Mouse (Mus musculus): ENCODE measurements around the gene Atp2a2. TPM values are rescaled to one million over a fixed set of nuclear protein-coding genes. Genes with fewer than 3 reads are reported as not detected.

The Atp2a2 gene
- total and polyA plus RNA-seq, 2 experiments from 2014 or later = 45.2 to 202 TPM

GRCm38 (mm10) chr5:122516029-122516730, 14.2 kb upstream of the Atp2a2 start:
- no peak for TF ChIP-seq CTCF (IDR thresholded peaks at IDR 0.05)
- WGBS = 77% methylated on average over 11 of the region's 11 CpGs
- H3K4me1 ChIP-seq (ENCODE audit: insufficient read depth, low read length) = 0 out of 2 replicates have a peak, but pooled peaks cover 5% of the 10 kb centered on the region
- DNase-seq (ENCODE audit: low spot score) (no peak), ATAC-seq (ENCODE audit: low FRiP score) (no peak)
- H3K9ac ChIP-seq (replicated peaks; ENCODE audit: low read length, poor library complexity, severe bottlenecking) = no peak overlapping the region
- no peak overlapping the region for H3K4me2 ChIP-seq (ENCODE audit: low read depth, low read length, poor library complexity, severe bottlenecking)
- no peaks in the 10 kb centered on the region for H3K27me3 ChIP-seq (ENCODE audit: insufficient read depth, low read length)
- H3K4me3 ChIP-seq (ENCODE audit: low read depth, low read length) = no peak overlapping the region
- no peaks in the 10 kb centered on the region for H3K9me3 ChIP-seq (ENCODE audit: low read length)
- H3K36me3 ChIP-seq (ENCODE audit: insufficient read depth, low read length) = no peaks in the 10 kb centered on the region
- no peak overlapping the region for H3K27ac ChIP-seq (ENCODE audit: low read depth, low read length)

DNA sequence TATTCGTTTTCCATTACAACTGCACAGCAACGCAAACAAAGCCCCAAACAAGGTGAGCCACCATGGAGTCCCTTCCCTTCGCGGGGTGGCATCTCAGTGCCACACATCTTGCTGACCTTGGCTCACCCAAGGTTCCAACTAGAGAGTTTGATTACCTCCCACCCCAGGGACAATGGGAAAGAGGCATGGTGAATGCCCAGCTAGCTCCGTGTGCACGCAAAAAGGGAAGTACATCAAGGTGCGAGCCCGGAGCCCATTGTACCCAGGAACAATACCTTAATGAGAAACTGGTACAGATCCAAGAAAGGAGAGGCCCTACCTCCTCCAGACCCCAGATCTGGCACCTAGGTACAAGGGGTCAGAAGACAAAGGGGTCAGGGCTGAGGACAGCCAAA, 12.1 kb upstream of the Atp2a2 start:
- no peak overlapping the region for H3K4me3 ChIP-seq (ENCODE audit: low read depth, low read length)
- no peak overlapping the region for H3K4me2 ChIP-seq (ENCODE audit: low read depth, low read length, poor library complexity, severe bottlenecking)
- H3K9me3 ChIP-seq (ENCODE audit: low read length) = no peaks in the 10 kb centered on the region
- no peaks in the 10 kb centered on the region for H3K27me3 ChIP-seq (ENCODE audit: insufficient read depth, low read length)
- no peak for TF ChIP-seq CTCF (IDR thresholded peaks at IDR 0.05)
- no peaks in the 10 kb centered on the region for H3K36me3 ChIP-seq (ENCODE audit: insufficient read depth, low read length)
- H3K27ac ChIP-seq (ENCODE audit: low read depth, low read length) = no peak overlapping the region
- DNase-seq (ENCODE audit: low spot score) = no peak
- 0 out of 2 replicates have a peak, but pooled peaks cover 5% of the 10 kb centered on the region for H3K4me1 ChIP-seq (ENCODE audit: insufficient read depth, low read length)
- H3K9ac ChIP-seq (replicated peaks; ENCODE audit: low read length, poor library complexity, severe bottlenecking) = no peak overlapping the region
- WGBS = 9% methylated on average over 8 of the region's 8 CpGs
- no peak for ATAC-seq (ENCODE audit: low FRiP score)

- no peaks in the 10 kb centered on the region for H3K9me3 ChIP-seq (ENCODE audit: low read length)
- WGBS = 44% methylated on average over 22 of the region's 23 CpGs
- H3K27me3 ChIP-seq (ENCODE audit: insufficient read depth, low read length) = no peaks in the 10 kb centered on the region
- no peaks in the 10 kb centered on the region for H3K36me3 ChIP-seq (ENCODE audit: insufficient read depth, low read length)
- ATAC-seq (ENCODE audit: low FRiP score) (no peak), DNase-seq (ENCODE audit: low spot score) (no peak)
- H3K4me1 ChIP-seq (ENCODE audit: insufficient read depth, low read length) = 0 out of 2 replicates have a peak, but pooled peaks cover 5% of the 10 kb centered on the region
- no peak for TF ChIP-seq CTCF (IDR thresholded peaks at IDR 0.05)
- no peak overlapping the region for H3K4me3 ChIP-seq (ENCODE audit: low read depth, low read length)
- no peak overlapping the region for H3K27ac ChIP-seq (ENCODE audit: low read depth, low read length)
- no peak overlapping the region for H3K9ac ChIP-seq (replicated peaks; ENCODE audit: low read length, poor library complexity, severe bottlenecking)
- no peak overlapping the region for H3K4me2 ChIP-seq (ENCODE audit: low read depth, low read length, poor library complexity, severe bottlenecking)
Measured at GRCm38 (mm10) chr5:122513421-122514126, 11.5 kb upstream of the Atp2a2 start.

GRCm38 (mm10) chr5:122512011-122512410, 10.0 kb upstream of the Atp2a2 start:
- 66% methylated on average over 6 of the region's 6 CpGs for WGBS
- TF ChIP-seq CTCF (IDR thresholded peaks at IDR 0.05) = no peak
- Histone ChIP-seq H3K4me3 (ENCODE audit: low read depth, low read length) (no peak overlapping the region), H3K4me1 (ENCODE audit: insufficient read depth, low read length) (0 out of 2 replicates have a peak, but pooled peaks cover 5% of the 10 kb centered on the region), H3K27ac (ENCODE audit: low read depth, low read length) (no peak overlapping the region), H3K9me3 (ENCODE audit: low read length) (no peaks in the 10 kb centered on the region), H3K27me3 (ENCODE audit: insufficient read depth, low read length) (no peaks in the 10 kb centered on the region), H3K36me3 (ENCODE audit: insufficient read depth, low read length) (no peaks in the 10 kb centered on the region), H3K9ac (replicated peaks; ENCODE audit: low read length, poor library complexity, severe bottlenecking) (no peak overlapping the region), H3K4me2 (ENCODE audit: low read depth, low read length, poor library complexity, severe bottlenecking) (no peak overlapping the region)
- DNase-seq (ENCODE audit: low spot score) = no peak
- no peak for ATAC-seq (ENCODE audit: low FRiP score)

DNA sequence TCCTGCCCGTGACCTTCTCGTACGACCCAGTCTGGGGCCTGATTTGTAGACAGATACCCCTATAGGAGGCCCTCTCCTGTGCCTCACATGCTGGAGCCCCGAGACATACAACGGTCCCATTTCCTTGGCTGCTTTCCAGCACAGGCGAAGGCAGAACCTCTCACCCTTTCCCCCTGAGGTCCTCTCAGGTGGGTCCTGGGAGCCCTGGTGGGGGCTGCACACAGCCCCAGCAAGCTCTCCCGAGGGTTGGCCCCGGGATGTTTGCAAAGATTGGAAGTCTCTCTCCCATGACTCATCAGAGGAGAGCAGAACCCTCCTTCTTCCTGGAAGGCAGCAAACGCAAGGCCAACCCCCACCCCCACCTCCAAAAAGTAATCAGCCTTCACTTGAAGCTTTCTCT, 9.4 kb upstream of the Atp2a2 start:
- no peak for ATAC-seq (ENCODE audit: low FRiP score)
- no peak for TF ChIP-seq CTCF (IDR thresholded peaks at IDR 0.05)
- 0 out of 2 replicates have a peak, but pooled peaks cover 5% of the 10 kb centered on the region for H3K4me1 ChIP-seq (ENCODE audit: insufficient read depth, low read length)
- H3K4me3 ChIP-seq (ENCODE audit: low read depth, low read length) = no peak overlapping the region
- no peaks in the 10 kb centered on the region for H3K9me3 ChIP-seq (ENCODE audit: low read length)
- H3K27me3 ChIP-seq (ENCODE audit: insufficient read depth, low read length) = no peaks in the 10 kb centered on the region
- H3K9ac ChIP-seq (replicated peaks; ENCODE audit: low read length, poor library complexity, severe bottlenecking) = no peak overlapping the region
- no peak for DNase-seq (ENCODE audit: low spot score)
- H3K4me2 ChIP-seq (ENCODE audit: low read depth, low read length, poor library complexity, severe bottlenecking) = no peak overlapping the region
- no peaks in the 10 kb centered on the region for H3K36me3 ChIP-seq (ENCODE audit: insufficient read depth, low read length)
- 87% methylated on average over 9 of the region's 9 CpGs for WGBS
- no peak overlapping the region for H3K27ac ChIP-seq (ENCODE audit: low read depth, low read length)

DNA sequence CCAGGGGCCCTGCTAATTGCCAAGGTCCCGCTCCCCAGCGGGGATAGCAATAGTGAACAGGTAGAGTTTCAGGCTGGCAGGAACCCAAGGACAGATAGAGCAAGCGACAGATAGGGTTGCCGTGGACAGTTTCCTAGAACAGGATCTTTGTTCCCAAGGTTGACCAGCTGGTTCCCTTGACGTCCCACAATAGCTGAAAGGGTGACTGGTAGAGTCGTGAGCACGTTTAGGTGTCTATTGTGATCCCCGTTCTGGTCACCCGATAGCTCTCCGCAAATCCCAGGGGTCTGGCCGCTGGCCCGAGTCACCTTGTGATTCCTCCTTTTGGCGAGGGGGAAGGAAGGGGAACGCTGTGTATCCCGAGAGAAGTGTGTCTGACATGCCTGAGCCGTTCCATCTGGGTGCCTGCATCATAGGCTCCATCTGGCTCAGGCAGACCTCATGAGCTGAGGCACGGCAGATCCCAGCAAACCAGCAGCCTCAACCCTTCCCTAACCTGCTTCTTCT, 8.7 kb upstream of the Atp2a2 start:
- 0 out of 2 replicates have a peak, but pooled peaks cover 5% of the 10 kb centered on the region for H3K4me1 ChIP-seq (ENCODE audit: insufficient read depth, low read length)
- ATAC-seq (ENCODE audit: low FRiP score) (no peak), DNase-seq (ENCODE audit: low spot score) (peak; percentile 18)
- no peaks in the 10 kb centered on the region for H3K9me3 ChIP-seq (ENCODE audit: low read length)
- H3K4me2 ChIP-seq (ENCODE audit: low read depth, low read length, poor library complexity, severe bottlenecking) = no peak overlapping the region
- H3K4me3 ChIP-seq (ENCODE audit: low read depth, low read length) = no peak overlapping the region
- 77% methylated on average over 17 of the region's 17 CpGs for WGBS
- H3K9ac ChIP-seq (replicated peaks; ENCODE audit: low read length, poor library complexity, severe bottlenecking) = no peak overlapping the region
- H3K27me3 ChIP-seq (ENCODE audit: insufficient read depth, low read length) = no peaks in the 10 kb centered on the region
- H3K36me3 ChIP-seq (ENCODE audit: insufficient read depth, low read length) = no peaks in the 10 kb centered on the region
- H3K27ac ChIP-seq (ENCODE audit: low read depth, low read length) = no peak overlapping the region
- TF ChIP-seq CTCF (IDR thresholded peaks at IDR 0.05) = no peak

Measured in midbrain, postnatal 0 days (tissue).